Mouse (Mus musculus) liver, embryonic 15.5 days (tissue): ENCODE measurements around the gene Myo1d. TPM values are rescaled to one million over a fixed set of nuclear protein-coding genes. Genes with fewer than 3 reads are reported as not detected.

Experiments
- ATAC-seq: fragments of 200-750 bp; cut with Nextera tagmentation; 2 replicates; pipeline ENCODE4 v1.8.0; 2017; ENCODE audit warnings: moderate number of reproducible peaks, mild to moderate bottlenecking, moderate library complexity; ENCODE audit not compliant: insufficient read depth
- H3K27ac ChIP-seq: fragments of 300-500 bp; sonication (generic); replicated peaks from 2 replicates; pipeline ENCODE4 v1.5.1; 2015; ENCODE audit warnings: mild to moderate bottlenecking, inconsistent platforms
- H3K27me3 ChIP-seq: fragments of 300-500 bp; sonication (generic); 2 replicates; pipeline ENCODE4 v1.6.1; 2015; ENCODE audit warnings: mild to moderate bottlenecking, inconsistent platforms
- H3K36me3 ChIP-seq: fragments of 300-500 bp; sonication (generic); replicated peaks from 2 replicates; pipeline ENCODE4 v1.6.1; 2015; ENCODE audit warnings: moderate library complexity, mild to moderate bottlenecking, inconsistent platforms
- H3K4me1 ChIP-seq: fragments of 300-500 bp; sonication (generic); replicated peaks from 2 replicates; pipeline ENCODE4 v1.6.1; 2015; ENCODE audit warnings: inconsistent platforms
- H3K4me2 ChIP-seq: fragments of 300-500 bp; sonication (generic); 2 replicates; pipeline ENCODE4 v1.6.1; 2015; ENCODE audit warnings: moderate library complexity, mild to moderate bottlenecking, inconsistent platforms
- H3K4me3 ChIP-seq: fragments of 300-500 bp; sonication (generic); replicated peaks from 2 replicates; pipeline ENCODE4 v1.5.1; 2015; ENCODE audit warnings: mild to moderate bottlenecking, inconsistent platforms
- H3K9ac ChIP-seq: fragments of 300-500 bp; sonication (generic); 2 replicates; pipeline ENCODE4 v1.6.1; 2015; ENCODE audit warnings: moderate library complexity, mild to moderate bottlenecking, inconsistent platforms
- H3K9me3 ChIP-seq: fragments of 300-500 bp; sonication (generic); replicated peaks from 2 replicates; pipeline ENCODE4 v1.6.1; 2016; ENCODE audit warnings: inconsistent platforms
- WGBS: fragments of 180-500 bp; shearing (Covaris S2); methylation state at CpG from one replicate; pipeline ENCODE4 v1.1.7; 2015; ENCODE audit warnings: mixed read lengths; ENCODE audit not compliant: insufficient replicate concordance; 5-methylcytosine and 5-hydroxymethylcytosine counted together
- polyA plus RNA-seq: library from polyadenylated mRNA; unstranded; fragments of >200 nt; fragmentation: Nextera tagmentation; extraction: Ambion mirVana; gene quantifications from 2 replicates; pipeline ENCODE4 v1.2.1, GENCODE M21; 2015

Myo1d gene
- polyA plus RNA-seq, 1 experiment from 2014 or later = 8.6 TPM

GRCm38 (mm10) chr11:80762066-80762465, 17.8 kb downstream of the Myo1d start:
- no peak overlapping the region for H3K27ac ChIP-seq
- no peak overlapping the region for H3K4me3 ChIP-seq
- 55% methylated on average over 4 of the region's 4 CpGs for WGBS
- H3K4me2 ChIP-seq = no peak overlapping the region
- no peak overlapping the region for H3K9ac ChIP-seq
- H3K4me1 ChIP-seq = peaks cover 5% of the 10 kb centered on the region; the same call in 1 of the 2 replicates
- H3K36me3 ChIP-seq = no peaks in the 10 kb centered on the region
- H3K27me3 ChIP-seq = no peaks in the 10 kb centered on the region
- no peaks in the 10 kb centered on the region for H3K9me3 ChIP-seq
- ATAC-seq = no peak

GRCm38 (mm10) chr11:80761285-80761974, 18.4 kb downstream of the Myo1d start:
- Histone ChIP-seq H3K27me3 (no peaks in the 10 kb centered on the region), H3K4me3 (no peak overlapping the region), H3K36me3 (no peaks in the 10 kb centered on the region), H3K9ac (no peak overlapping the region), H3K4me2 (no peak overlapping the region), H3K4me1 (peaks cover 3% of the 10 kb centered on the region; the same call in 1 of the 2 replicates), H3K27ac (no peak overlapping the region), H3K9me3 (no peaks in the 10 kb centered on the region)
- WGBS = 65% methylated on average over 3 of the region's 3 CpGs
- ATAC-seq = no peak

- Histone ChIP-seq H3K27me3 (no peaks in the 10 kb centered on the region), H3K9ac (no peak overlapping the region), H3K4me2 (no peak overlapping the region), H3K4me3 (no peak overlapping the region), H3K27ac (no peak overlapping the region), H3K36me3 (no peaks in the 10 kb centered on the region), H3K9me3 (no peaks in the 10 kb centered on the region), H3K4me1 (no peaks in the 10 kb centered on the region)
- 77% methylated on average over 3 of the region's 3 CpGs for WGBS
- ATAC-seq = no peak
Measured at GRCm38 (mm10) chr11:80759023-80759422, 20.8 kb downstream of the Myo1d start.

- no peaks in the 10 kb centered on the region for H3K27me3 ChIP-seq
- H3K9ac ChIP-seq = no peak overlapping the region
- no peak overlapping the region for H3K27ac ChIP-seq
- 55% methylated on average over 2 of the region's 2 CpGs for WGBS
- no peaks in the 10 kb centered on the region for H3K9me3 ChIP-seq
- no peak overlapping the region for H3K4me2 ChIP-seq
- ATAC-seq = no peak
- H3K4me3 ChIP-seq = no peak overlapping the region
- no peaks in the 10 kb centered on the region for H3K36me3 ChIP-seq
- H3K4me1 ChIP-seq = no peaks in the 10 kb centered on the region
Measured at GRCm38 (mm10) chr11:80754201-80754600, 25.6 kb downstream of the Myo1d start.

- Histone ChIP-seq H3K9ac (no peak overlapping the region), H3K4me2 (no peak overlapping the region), H3K4me3 (no peak overlapping the region), H3K27ac (no peak overlapping the region), H3K36me3 (no peaks in the 10 kb centered on the region), H3K27me3 (no peaks in the 10 kb centered on the region), H3K4me1 (no peaks in the 10 kb centered on the region), H3K9me3 (no peaks in the 10 kb centered on the region)
- 52% methylated on average over 1 of the region's 1 CpGs for WGBS
- no peak for ATAC-seq
Measured at GRCm38 (mm10) chr11:80751168-80751567, 28.7 kb downstream of the Myo1d start.

- no peak for ATAC-seq
- Histone ChIP-seq H3K4me3 (no peak overlapping the region), H3K9me3 (no peaks in the 10 kb centered on the region), H3K9ac (no peak overlapping the region), H3K4me2 (no peak overlapping the region), H3K36me3 (no peaks in the 10 kb centered on the region), H3K27me3 (no peaks in the 10 kb centered on the region), H3K4me1 (no peaks in the 10 kb centered on the region), H3K27ac (no peak overlapping the region)
- 72% methylated on average over 1 of the region's 1 CpGs for WGBS
Measured at GRCm38 (mm10) chr11:80749187-80749586, 30.6 kb downstream of the Myo1d start.

- Histone ChIP-seq H3K4me3 (no peak overlapping the region), H3K27me3 (no peaks in the 10 kb centered on the region), H3K4me1 (no peaks in the 10 kb centered on the region), H3K27ac (no peak overlapping the region), H3K4me2 (no peak overlapping the region), H3K36me3 (no peaks in the 10 kb centered on the region), H3K9ac (no peak overlapping the region), H3K9me3 (no peaks in the 10 kb centered on the region)
- ATAC-seq = no peak
- 67% methylated on average over 5 of the region's 5 CpGs for WGBS
Measured at GRCm38 (mm10) chr11:80745426-80745825, 34.4 kb downstream of the Myo1d start.

GRCm38 (mm10) chr11:80743823-80744410, 35.9 kb downstream of the Myo1d start:
- Histone ChIP-seq H3K4me3 (no peak overlapping the region), H3K27me3 (no peaks in the 10 kb centered on the region), H3K9ac (no peak overlapping the region), H3K36me3 (no peaks in the 10 kb centered on the region), H3K27ac (no peak overlapping the region), H3K4me2 (no peak overlapping the region), H3K9me3 (no peaks in the 10 kb centered on the region), H3K4me1 (no peaks in the 10 kb centered on the region)
- ATAC-seq = no peak
- WGBS = 57% methylated on average over 4 of the region's 4 CpGs

GRCm38 (mm10) chr11:80742462-80742861, 37.4 kb downstream of the Myo1d start:
- H3K4me2 ChIP-seq = no peak overlapping the region
- no peaks in the 10 kb centered on the region for H3K4me1 ChIP-seq
- no peak overlapping the region for H3K9ac ChIP-seq
- 84% methylated on average over 4 of the region's 4 CpGs for WGBS
- no peaks in the 10 kb centered on the region for H3K27me3 ChIP-seq
- H3K36me3 ChIP-seq = no peaks in the 10 kb centered on the region
- no peak overlapping the region for H3K4me3 ChIP-seq
- no peak for ATAC-seq
- H3K9me3 ChIP-seq = no peaks in the 10 kb centered on the region
- no peak overlapping the region for H3K27ac ChIP-seq

GRCm38 (mm10) chr11:80734771-80735170, 45.1 kb downstream of the Myo1d start:
- no peaks in the 10 kb centered on the region for H3K36me3 ChIP-seq
- no peaks in the 10 kb centered on the region for H3K9me3 ChIP-seq
- H3K4me3 ChIP-seq = no peak overlapping the region
- H3K4me2 ChIP-seq = no peak overlapping the region
- H3K9ac ChIP-seq = no peak overlapping the region
- no peak for ATAC-seq
- H3K27ac ChIP-seq = no peak overlapping the region
- H3K4me1 ChIP-seq = no peaks in the 10 kb centered on the region
- H3K27me3 ChIP-seq = no peaks in the 10 kb centered on the region
- WGBS = 74% methylated on average over 2 of the region's 2 CpGs

- no peak for ATAC-seq
- WGBS = 75% methylated on average over 12 of the region's 12 CpGs
- Histone ChIP-seq H3K4me3 (no peak overlapping the region), H3K27ac (no peak overlapping the region), H3K9ac (no peak overlapping the region), H3K27me3 (no peaks in the 10 kb centered on the region), H3K36me3 (no peaks in the 10 kb centered on the region), H3K4me1 (no peaks in the 10 kb centered on the region), H3K9me3 (no peaks in the 10 kb centered on the region), H3K4me2 (no peak overlapping the region)
Measured at GRCm38 (mm10) chr11:80724701-80725100, 55.1 kb downstream of the Myo1d start.
